Comparison of ENCODE assay signal across 8 mouse cellular contexts in genomic region chr2:38823406-38823805, GRCm38 (mm10).
DNase-seq lines count a peak whose midpoint lies in the region; ATAC-seq lines count a peak whose summit lies in the region.

No protein-coding gene starts in this region.

- peak overlapping the region; percentile 66 for H3K4me2 ChIP-seq in forebrain, embryonic 12.5 days
- peak overlapping the region; percentile 64 for H3K4me2 ChIP-seq in midbrain, embryonic 16.5 days (ENCODE audit: low read length)

- H3K4me1 ChIP-seq in forebrain, embryonic 12.5 days: peaks cover 16% of the 10 kb centered on the region; the same call in 1 of the 2 replicates
- peaks cover 17% of the 10 kb centered on the region for H3K4me1 ChIP-seq in limb, embryonic 10.5 days
- peaks cover 12% of the 10 kb centered on the region for H3K4me1 ChIP-seq in midbrain, embryonic 16.5 days (ENCODE audit: control insufficient read depth, insufficient read depth, low read length)

- H3K27ac ChIP-seq in forebrain, embryonic 12.5 days: peak overlapping the region; percentile 99
- peak overlapping the region; percentile 95 for H3K27ac ChIP-seq in limb, embryonic 10.5 days
- peak overlapping the region; percentile 92 for H3K27ac ChIP-seq in midbrain, embryonic 16.5 days (ENCODE audit: low read length)

- no peaks in the 10 kb centered on the region for H3K27me3 ChIP-seq in forebrain, embryonic 12.5 days
- no peaks in the 10 kb centered on the region for H3K27me3 ChIP-seq in limb, embryonic 10.5 days (ENCODE audit: low read depth, poor library complexity, severe bottlenecking)
- no peaks in the 10 kb centered on the region for H3K27me3 ChIP-seq in midbrain, embryonic 16.5 days (ENCODE audit: control insufficient read depth, insufficient read depth, low read depth, low read length)

- peak overlapping the region; percentile 74 for H3K9ac ChIP-seq in forebrain, embryonic 12.5 days
- H3K9ac ChIP-seq in midbrain, embryonic 16.5 days (ENCODE audit: low read depth, low read length): peak overlapping the region; percentile 70

- H3K9me3 ChIP-seq in forebrain, embryonic 12.5 days: no peaks in the 10 kb centered on the region
- H3K9me3 ChIP-seq in limb, embryonic 10.5 days (replicated peaks): no peaks in the 10 kb centered on the region
- no peaks in the 10 kb centered on the region for H3K9me3 ChIP-seq in midbrain, embryonic 16.5 days (replicated peaks; ENCODE audit: control insufficient read depth, low read length, poor library complexity, severe bottlenecking)

- ATAC-seq in CD4-positive, CD25-positive, alpha-beta regulatory T cell, adult 4 months: no peak
- ATAC-seq in forebrain, embryonic 12.5 days (ENCODE audit: low FRiP score): 0 out of 2 replicates have a peak, but pooled peaks have one; percentile 19
- ATAC-seq in midbrain, embryonic 16.5 days: peak; percentile 33

- DNase-seq in CD4-positive, CD25-positive, alpha-beta regulatory T cell, adult 2 months (ENCODE audit: low read depth, low spot score): peak; percentile 9
- DNase-seq in 416B (ENCODE audit: low read depth): peak; percentile 88
- DNase-seq in limb, embryonic 10.5 days (ENCODE audit: low spot score): no peak
- DNase-seq in urinary bladder, adult 18-20 months (ENCODE audit: low spot score in 2 of 2): no peak
- no peak for DNase-seq in urinary bladder, postnatal 25 days (ENCODE audit: low spot score)

- H3K36me3 ChIP-seq in forebrain, embryonic 12.5 days (replicated peaks): 0 out of 2 replicates have a peak, but pooled peaks cover 6% of the 10 kb centered on the region
- peaks cover 14% of the 10 kb centered on the region for H3K36me3 ChIP-seq in limb, embryonic 10.5 days
- H3K36me3 ChIP-seq in midbrain, embryonic 16.5 days (ENCODE audit: control insufficient read depth, insufficient read depth, low read length): no peaks in the 10 kb centered on the region

- WGBS in forebrain, embryonic 12.5 days: 2% methylated on average over 8 of the region's 8 CpGs
- WGBS in limb, embryonic 10.5 days: 46% methylated on average over 8 of the region's 8 CpGs
- WGBS in midbrain, embryonic 16.5 days: 2% methylated on average over 8 of the region's 8 CpGs

- H3K4me3 ChIP-seq in forebrain, embryonic 12.5 days (replicated peaks): peak overlapping the region; percentile 57
- peak overlapping the region; percentile 65 for H3K4me3 ChIP-seq in limb, embryonic 10.5 days
- H3K4me3 ChIP-seq in midbrain, embryonic 16.5 days (ENCODE audit: low read depth, low read length): peak overlapping the region; percentile 54

Comparison
In these comparisons a context has a peak if more than half of its experiments do, and no peak if none do; other contexts are left out.
1. DNase-seq: peak in CD4-positive, CD25-positive, alpha-beta regulatory T cell, adult 2 months (single experiment) and 416B (single experiment); none in limb, embryonic 10.5 days (single experiment), urinary bladder, adult 18-20 months (0 of 2) and urinary bladder, postnatal 25 days (single experiment).
2. Peak in every context shown above with its lines, with median percentiles within 50 percentile points of each other: H3K27ac ChIP-seq and H3K4me3 ChIP-seq.